Mouse (Mus musculus): ENCODE results near the gene Spats1. TPM values are rescaled to one million over a fixed set of nuclear protein-coding genes. Genes with fewer than 3 reads are reported as not detected.

The Spats1 gene
- polyA plus RNA-seq, 1 experiment from 2014 or later: 0.86 TPM

DNA sequence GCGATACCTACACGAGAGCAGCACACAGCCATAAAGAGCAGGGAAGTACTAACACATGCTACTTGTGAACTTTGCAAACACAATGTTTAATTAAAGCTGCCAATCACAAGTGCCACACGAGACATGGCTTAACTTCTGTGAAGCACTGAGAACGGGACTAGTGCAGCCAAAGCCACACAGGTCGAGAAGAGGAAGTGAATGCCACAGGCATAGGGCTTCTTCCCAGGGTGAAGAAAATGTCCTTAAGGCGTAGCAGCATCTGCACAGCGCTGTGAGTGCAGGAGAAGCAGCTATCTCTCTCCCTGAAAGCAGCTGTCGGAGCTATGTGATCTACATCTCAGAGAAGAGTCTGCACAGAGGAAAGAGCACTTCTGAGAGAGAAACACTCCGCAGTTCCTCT lies 80.6 kb downstream of the Spats1 start:
- no peaks in the 10 kb centered on the region for H3K27me3 ChIP-seq (ENCODE audit: control insufficient read depth, insufficient read depth, low read length)
- no peak overlapping the region for H3K4me2 ChIP-seq
- no peak overlapping the region for H3K9ac ChIP-seq (ENCODE audit: low read depth, low read length)
- WGBS (ENCODE audit: insufficient replicate concordance): 71% methylated on average over 9 of the region's 9 CpGs
- H3K9me3 ChIP-seq (replicated peaks; ENCODE audit: control insufficient read depth, low read length): no peaks in the 10 kb centered on the region
- no peak overlapping the region for H3K4me3 ChIP-seq (ENCODE audit: low read depth, low read length)
- H3K27ac ChIP-seq (ENCODE audit: low read depth, low read length): no peak overlapping the region
- peaks cover 14% of the 10 kb centered on the region for H3K36me3 ChIP-seq (ENCODE audit: control insufficient read depth, insufficient read depth, low read length)
- ATAC-seq (replicated peaks; ENCODE audit: insufficient number of reproducible peaks, low FRiP score, low TSS enrichment): no peak
- H3K4me1 ChIP-seq (ENCODE audit: control insufficient read depth, insufficient read depth, low read length): peaks cover 3% of the 10 kb centered on the region; the same call in 1 of the 2 replicates

DNA sequence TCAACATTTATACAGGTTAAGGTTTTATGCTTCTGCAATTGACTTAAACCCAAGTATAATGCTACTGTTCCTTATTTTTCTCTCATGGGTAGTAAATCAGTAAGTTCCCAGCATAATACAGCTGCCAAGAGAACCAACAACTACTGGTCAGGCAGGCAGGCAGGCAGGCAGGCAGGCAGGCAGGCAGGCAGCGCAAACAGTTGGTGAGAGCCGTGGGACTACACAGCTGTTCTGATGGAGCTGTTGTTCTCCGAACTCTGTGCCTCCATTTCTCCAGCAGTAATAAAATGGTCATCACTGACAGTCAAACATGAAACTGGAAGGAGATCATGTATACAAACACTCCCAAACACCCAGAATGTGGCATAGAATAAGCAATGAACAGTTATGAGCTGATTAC lies 81.5 kb downstream of the Spats1 start:
- Histone ChIP-seq H3K27ac (ENCODE audit: low read depth, low read length) (no peak overlapping the region), H3K27me3 (ENCODE audit: control insufficient read depth, insufficient read depth, low read length) (no peaks in the 10 kb centered on the region), H3K4me2 (no peak overlapping the region), H3K36me3 (ENCODE audit: control insufficient read depth, insufficient read depth, low read length) (peaks cover 14% of the 10 kb centered on the region), H3K9me3 (replicated peaks; ENCODE audit: control insufficient read depth, low read length) (no peaks in the 10 kb centered on the region), H3K4me1 (ENCODE audit: control insufficient read depth, insufficient read depth, low read length) (no peaks in the 10 kb centered on the region; the same call in 1 of the 2 replicates), H3K9ac (ENCODE audit: low read depth, low read length) (no peak overlapping the region), H3K4me3 (ENCODE audit: low read depth, low read length) (no peak overlapping the region)
- 85% methylated on average over 3 of the region's 3 CpGs for WGBS (ENCODE audit: insufficient replicate concordance)
- ATAC-seq (replicated peaks; ENCODE audit: insufficient number of reproducible peaks, low FRiP score, low TSS enrichment): no peak

Other genes starting within 250 kb of the Spats1 start
- gene Cdc5l, start 41.7 kb downstream of the Spats1 start, polyA plus RNA-seq (2014; fragmentation: Nextera tagmentation; extraction: Ambion mirVana): 57.5 and 59.4 TPM in 2 replicates
- gene Aars2, start 31.4 kb upstream of the Spats1 start, polyA plus RNA-seq (2014; fragmentation: Nextera tagmentation; extraction: Ambion mirVana): 12.1 and 18.5 TPM in 2 replicates
- gene Tcte1, start 48.0 kb upstream of the Spats1 start, polyA plus RNA-seq (2014; fragmentation: Nextera tagmentation; extraction: Ambion mirVana): 0.13 and 0.23 TPM in 2 replicates
- 1.00 and 1.0 TPM in 2 replicates for gene Tmem151b, start 74.3 kb upstream of the Spats1 start, polyA plus RNA-seq (2014; fragmentation: Nextera tagmentation; extraction: Ambion mirVana)
- 2.4 TPM in 2 replicates for gene Nfkbie, start 80.3 kb upstream of the Spats1 start, polyA plus RNA-seq (2014; fragmentation: Nextera tagmentation; extraction: Ambion mirVana)
- 87.2 and 91.0 TPM in 2 replicates for gene Slc35b2, start 88.5 kb upstream of the Spats1 start, polyA plus RNA-seq (2014; fragmentation: Nextera tagmentation; extraction: Ambion mirVana)
- 1,458 and 1,495 TPM in 2 replicates for gene Hsp90ab1, start 97.9 kb upstream of the Spats1 start, polyA plus RNA-seq (2014; fragmentation: Nextera tagmentation; extraction: Ambion mirVana)
- gene Slc29a1, start 124.2 kb upstream of the Spats1 start, polyA plus RNA-seq (2014; fragmentation: Nextera tagmentation; extraction: Ambion mirVana): 52.7 and 61.2 TPM in 2 replicates
- gene Mymx, start 126.7 kb upstream of the Spats1 start, polyA plus RNA-seq (2014; fragmentation: Nextera tagmentation; extraction: Ambion mirVana): 1.4 TPM in 1 of 2 replicates, not detected in the other
- 0.32 and 0.52 TPM in 2 replicates for gene Capn11, start 183.9 kb upstream of the Spats1 start, polyA plus RNA-seq (2014; fragmentation: Nextera tagmentation; extraction: Ambion mirVana)
- gene Mrpl14, start 210.9 kb upstream of the Spats1 start, polyA plus RNA-seq (2014; fragmentation: Nextera tagmentation; extraction: Ambion mirVana): 131 and 135 TPM in 2 replicates
- gene Tmem63b, start 211.5 kb upstream of the Spats1 start, polyA plus RNA-seq (2014; fragmentation: Nextera tagmentation; extraction: Ambion mirVana): 27.6 and 29.8 TPM in 2 replicates